Mouse (Mus musculus): Measurements from ENCODE around the gene Cklf.

Gene Cklf

GRCm38 (mm10) chr8:104250439-104251367 lies at the start of gene Cklf:
Cklf (plus strand) TSS chr8:104250861.
- no peak for TF ChIP-seq POU5F1 (IDR thresholded peaks at IDR 0.05; ENCODE audit: borderline replicate concordance, low read length)
- TF ChIP-seq NANOG (IDR thresholded peaks at IDR 0.05; ENCODE audit: borderline replicate concordance, low read length), result no peak
- no peak for TF ChIP-seq CTCF (conservative IDR thresholded peaks at IDR 0.05; ENCODE audit: low read length)
- Histone ChIP-seq H3K27me3 (ENCODE audit: insufficient read depth, low read length) (no peaks in the 10 kb centered on the region), H3K9me3 (ENCODE audit: low read length) (no peaks in the 10 kb centered on the region), H3K36me3 (ENCODE audit: insufficient read depth, low read length) (peaks cover 3% of the 10 kb centered on the region; the same call in 1 of the 2 replicates), H3K4me3 (replicated peaks; ENCODE audit: low read length) (peak within 1 kb of the TSS; percentile 90), H3K4me1 (replicated peaks; ENCODE audit: low read depth, low read length) (peaks cover 50% of the 10 kb centered on the region)

DNA sequence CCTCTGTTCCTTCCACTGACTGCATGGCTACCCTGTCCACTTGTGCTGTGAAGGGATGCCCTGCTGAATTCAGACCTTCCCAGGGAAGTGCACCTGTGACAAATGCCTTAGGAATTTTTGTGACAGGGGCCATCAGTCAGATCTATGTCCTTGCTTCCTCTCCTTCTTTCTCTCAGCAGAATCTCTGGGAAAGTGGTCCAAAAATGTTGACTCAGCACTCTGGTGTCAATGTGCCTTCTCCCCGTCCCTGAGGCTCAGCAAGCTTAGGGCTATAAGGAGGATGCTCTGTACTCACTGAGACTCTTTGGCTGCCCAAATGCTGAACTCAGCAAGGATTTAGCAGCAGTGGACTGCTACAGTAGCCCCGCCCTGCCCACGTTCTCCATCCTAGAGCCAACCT lies 49.0 kb upstream of the Cklf start:
- Histone ChIP-seq H3K4me1 (replicated peaks; ENCODE audit: low read depth, low read length) (no peaks in the 10 kb centered on the region), H3K4me3 (replicated peaks; ENCODE audit: low read length) (no peak overlapping the region), H3K27me3 (ENCODE audit: insufficient read depth, low read length) (peaks cover 26% of the 10 kb centered on the region), H3K36me3 (ENCODE audit: insufficient read depth, low read length) (no peaks in the 10 kb centered on the region), H3K9me3 (ENCODE audit: low read length) (no peaks in the 10 kb centered on the region)
- TF ChIP-seq POU5F1 (IDR thresholded peaks at IDR 0.05; ENCODE audit: borderline replicate concordance, low read length) (no peak), NANOG (IDR thresholded peaks at IDR 0.05; ENCODE audit: borderline replicate concordance, low read length) (no peak), CTCF (conservative IDR thresholded peaks at IDR 0.05; ENCODE audit: low read length) (no peak)

DNA sequence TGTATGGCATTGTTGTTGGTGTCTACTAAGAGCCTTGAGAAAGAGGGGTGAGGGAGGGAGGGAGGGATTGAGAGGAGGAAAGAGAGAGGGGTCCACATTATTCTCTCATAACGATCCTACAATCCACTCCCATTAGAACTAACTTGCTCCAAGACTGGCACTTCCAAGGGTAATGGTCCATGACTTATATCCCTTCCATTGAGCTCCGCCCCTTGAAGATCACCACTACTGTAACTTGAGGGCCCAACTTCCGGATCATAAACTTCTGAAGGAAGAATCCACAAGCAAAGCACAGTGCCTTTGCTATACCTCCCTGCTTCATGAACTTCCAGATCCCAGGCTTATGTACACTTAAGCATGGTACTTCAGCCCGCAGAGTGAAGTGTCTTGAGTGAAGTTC lies 48.3 kb upstream of the Cklf start:
- H3K9me3 ChIP-seq (ENCODE audit: low read length), result no peaks in the 10 kb centered on the region
- peaks cover 26% of the 10 kb centered on the region for H3K27me3 ChIP-seq (ENCODE audit: insufficient read depth, low read length)
- no peaks in the 10 kb centered on the region for H3K4me1 ChIP-seq (replicated peaks; ENCODE audit: low read depth, low read length)
- H3K4me3 ChIP-seq (replicated peaks; ENCODE audit: low read length), result no peak overlapping the region
- no peaks in the 10 kb centered on the region for H3K36me3 ChIP-seq (ENCODE audit: insufficient read depth, low read length)
- TF ChIP-seq CTCF (conservative IDR thresholded peaks at IDR 0.05; ENCODE audit: low read length) (no peak), POU5F1 (IDR thresholded peaks at IDR 0.05; ENCODE audit: borderline replicate concordance, low read length) (no peak), NANOG (IDR thresholded peaks at IDR 0.05; ENCODE audit: borderline replicate concordance, low read length) (no peak)

DNA sequence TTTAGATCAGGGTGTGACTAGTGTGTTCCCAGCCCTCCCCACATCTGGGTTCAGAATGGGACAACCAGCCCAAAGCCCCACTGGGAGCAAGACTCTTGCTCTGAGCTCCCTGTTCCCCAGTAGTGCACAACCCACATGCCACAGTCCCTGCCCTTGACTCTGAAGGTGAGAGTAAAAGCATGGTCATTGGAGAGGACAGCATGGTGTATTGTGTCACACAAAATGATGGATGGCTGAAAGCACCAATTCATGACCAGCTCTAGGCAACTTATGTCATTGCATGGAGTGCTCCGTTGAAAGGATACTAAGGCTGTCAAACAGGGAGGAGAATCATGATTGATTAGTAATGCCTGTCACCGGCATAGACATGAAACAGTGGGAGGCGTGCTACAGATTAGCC lies 45.4 kb upstream of the Cklf start:
- peaks cover 33% of the 10 kb centered on the region for H3K27me3 ChIP-seq (ENCODE audit: insufficient read depth, low read length)
- no peaks in the 10 kb centered on the region for H3K9me3 ChIP-seq (ENCODE audit: low read length)
- no peaks in the 10 kb centered on the region for H3K36me3 ChIP-seq (ENCODE audit: insufficient read depth, low read length)
- TF ChIP-seq POU5F1 (IDR thresholded peaks at IDR 0.05; ENCODE audit: borderline replicate concordance, low read length) (no peak), NANOG (IDR thresholded peaks at IDR 0.05; ENCODE audit: borderline replicate concordance, low read length) (no peak), CTCF (conservative IDR thresholded peaks at IDR 0.05; ENCODE audit: low read length) (no peak)
- no peak overlapping the region for H3K4me3 ChIP-seq (replicated peaks; ENCODE audit: low read length)
- H3K4me1 ChIP-seq (replicated peaks; ENCODE audit: low read depth, low read length), result no peaks in the 10 kb centered on the region

GRCm38 (mm10) chr8:104217601-104218000 lies 33.1 kb upstream of the Cklf start:
- Histone ChIP-seq H3K27me3 (ENCODE audit: insufficient read depth, low read length) (peaks cover 43% of the 10 kb centered on the region), H3K9me3 (ENCODE audit: low read length) (no peaks in the 10 kb centered on the region), H3K4me1 (replicated peaks; ENCODE audit: low read depth, low read length) (peaks cover 12% of the 10 kb centered on the region), H3K36me3 (ENCODE audit: insufficient read depth, low read length) (no peaks in the 10 kb centered on the region), H3K4me3 (replicated peaks; ENCODE audit: low read length) (no peak overlapping the region)
- TF ChIP-seq POU5F1 (IDR thresholded peaks at IDR 0.05; ENCODE audit: borderline replicate concordance, low read length) (no peak), CTCF (conservative IDR thresholded peaks at IDR 0.05; ENCODE audit: low read length) (no peak), NANOG (IDR thresholded peaks at IDR 0.05; ENCODE audit: borderline replicate concordance, low read length) (no peak)

DNA sequence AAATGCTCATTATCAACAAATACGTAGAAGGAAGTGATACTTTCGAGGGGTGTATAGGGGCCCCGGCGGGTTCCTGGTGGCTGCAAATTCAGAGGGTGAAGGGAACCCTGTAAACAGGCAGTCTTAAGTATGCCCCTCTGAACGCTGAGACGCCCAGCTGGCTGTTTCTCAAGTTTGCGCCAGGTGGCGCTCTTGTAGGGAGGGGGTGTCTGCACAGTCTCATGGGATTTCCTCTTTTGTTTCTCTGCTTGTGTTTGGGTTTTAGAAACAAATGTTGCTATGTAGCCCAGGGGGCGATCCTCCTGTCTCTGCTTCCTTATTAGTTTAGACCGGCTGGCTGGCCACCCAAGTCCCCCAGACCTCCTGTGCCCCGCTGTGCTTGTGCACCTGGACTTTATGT lies 31.6 kb upstream of the Cklf start:
- TF ChIP-seq NANOG (IDR thresholded peaks at IDR 0.05; ENCODE audit: borderline replicate concordance, low read length) (no peak), CTCF (conservative IDR thresholded peaks at IDR 0.05; ENCODE audit: low read length) (peak; percentile 76)
- Histone ChIP-seq H3K36me3 (ENCODE audit: insufficient read depth, low read length) (no peaks in the 10 kb centered on the region), H3K4me1 (replicated peaks; ENCODE audit: low read depth, low read length) (peaks cover 8% of the 10 kb centered on the region), H3K27me3 (ENCODE audit: insufficient read depth, low read length) (peaks cover 38% of the 10 kb centered on the region), H3K9me3 (ENCODE audit: low read length) (no peaks in the 10 kb centered on the region), H3K4me3 (replicated peaks; ENCODE audit: low read length) (peak overlapping the region; percentile 39)

GRCm38 (mm10) chr8:104219806-104220205 lies 30.9 kb upstream of the Cklf start:
- Histone ChIP-seq H3K4me1 (replicated peaks; ENCODE audit: low read depth, low read length) (peaks cover 8% of the 10 kb centered on the region), H3K9me3 (ENCODE audit: low read length) (no peaks in the 10 kb centered on the region)
- TF ChIP-seq NANOG (IDR thresholded peaks at IDR 0.05; ENCODE audit: borderline replicate concordance, low read length) (no peak), CTCF (conservative IDR thresholded peaks at IDR 0.05; ENCODE audit: low read length) (peak; percentile 87)

GRCm38 (mm10) chr8:104227048-104227447 lies 23.6 kb upstream of the Cklf start:
- H3K4me3 ChIP-seq (replicated peaks; ENCODE audit: low read length), result no peak overlapping the region
- TF ChIP-seq NANOG (IDR thresholded peaks at IDR 0.05; ENCODE audit: borderline replicate concordance, low read length) (no peak), CTCF (conservative IDR thresholded peaks at IDR 0.05; ENCODE audit: low read length) (no peak), POU5F1 (IDR thresholded peaks at IDR 0.05; ENCODE audit: borderline replicate concordance, low read length) (no peak)
- peaks cover 61% of the 10 kb centered on the region for H3K36me3 ChIP-seq (ENCODE audit: insufficient read depth, low read length)
- no peaks in the 10 kb centered on the region for H3K4me1 ChIP-seq (replicated peaks; ENCODE audit: low read depth, low read length)
- no peaks in the 10 kb centered on the region for H3K9me3 ChIP-seq (ENCODE audit: low read length)
- H3K27me3 ChIP-seq (ENCODE audit: insufficient read depth, low read length), result no peaks in the 10 kb centered on the region

More at GRCm38 (mm10) chr8:104219806-104220205, 30.9 kb upstream of the Cklf start:
- Histone ChIP-seq H3K27me3 (ENCODE audit: insufficient read depth, low read length) (peaks cover 34% of the 10 kb centered on the region), H3K4me3 (replicated peaks; ENCODE audit: low read length) (no peak overlapping the region), H3K36me3 (ENCODE audit: insufficient read depth, low read length) (no peaks in the 10 kb centered on the region)

Measured in E14TG2a.4 (cell line).